Mouse (Mus musculus) layer of hippocampus, postnatal 10 days (tissue): ENCODE measurements around the gene Plekhg1. TPM values are rescaled to one million over a fixed set of nuclear protein-coding genes. Genes with fewer than 3 reads are reported as not detected.

Experiments
- DNase-seq, 2 experiments: peaks; one replicate each; pipeline ENCODE4 v3.0.0; 2021; ENCODE audit warnings: low spot score in 2 of 2
- total RNA-seq, 2 experiments: library from RNA; stranded (reverse); gene quantifications; 2 replicates each; pipeline ENCODE4 v1.2.3; 2021

Plekhg1 gene
- total RNA-seq, 2 experiments from 2014 or later: 28.8 to 29.0 TPM

- peak; percentile 62 to 75 for DNase-seq
Measured at GRCm38 (mm10) chr10:3943492-3944395, 203.6 kb downstream of the Plekhg1 start.

GRCm38 (mm10) chr10:3946871-3947270, 206.7 kb downstream of the Plekhg1 start:
- no peak for DNase-seq

- DNase-seq: no peak
Measured at GRCm38 (mm10) chr10:3947346-3947745, 207.2 kb downstream of the Plekhg1 start.

GRCm38 (mm10) chr10:3949306-3949705, 209.1 kb downstream of the Plekhg1 start:
- DNase-seq: no peak

DNA sequence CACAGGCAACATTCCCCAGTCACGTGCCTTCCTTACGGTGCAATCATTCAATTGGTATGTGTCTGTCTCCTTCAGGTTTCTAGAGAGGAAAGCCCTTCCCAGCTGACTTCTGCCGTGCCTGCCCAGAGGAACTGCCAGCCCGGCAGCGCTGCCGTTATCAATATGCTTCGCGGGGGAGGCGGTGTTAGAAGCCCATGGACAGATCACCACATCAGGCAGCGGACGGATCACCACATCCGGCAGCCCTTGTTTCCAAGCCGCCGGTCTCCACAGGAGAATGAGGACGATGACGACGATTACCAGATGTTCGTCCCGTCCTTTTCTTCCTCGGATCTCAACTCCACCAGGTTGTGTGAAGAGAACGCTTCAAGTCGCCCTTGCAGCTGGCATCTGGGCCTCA, 216.3 kb downstream of the Plekhg1 start:
- DNase-seq: no peak

- no peak for DNase-seq
Measured at GRCm38 (mm10) chr10:3958591-3958990, 218.4 kb downstream of the Plekhg1 start.

DNA sequence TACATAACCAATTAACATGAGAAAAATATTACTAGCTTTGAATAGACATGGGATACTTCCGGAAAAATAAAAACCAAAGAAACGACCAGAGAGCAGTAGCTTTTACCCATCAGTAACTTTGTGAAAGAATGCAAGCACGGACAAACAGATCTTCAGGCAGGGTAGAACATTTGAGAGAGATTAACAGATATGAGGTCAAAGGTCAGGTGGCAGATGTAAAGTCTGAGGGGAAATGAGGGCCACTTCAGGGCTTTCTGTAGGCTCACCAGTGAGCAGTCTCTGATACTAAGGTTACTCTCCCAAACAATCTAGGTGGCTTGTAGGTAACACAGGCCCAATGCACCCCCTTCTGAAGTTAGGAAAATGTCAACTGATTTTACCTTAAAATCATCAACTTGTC, 228.9 kb downstream of the Plekhg1 start:
- no peak for DNase-seq

GRCm38 (mm10) chr10:3972237-3972636, 232.1 kb downstream of the Plekhg1 start:
- DNase-seq: no peak

GRCm38 (mm10) chr10:3972981-3973588, 232.9 kb downstream of the Plekhg1 start, which contains the start of gene Mthfd1l:
Mthfd1l (plus strand) TSS chr10:3973118.
- DNase-seq: peak; percentile 80 to 83

DNA sequence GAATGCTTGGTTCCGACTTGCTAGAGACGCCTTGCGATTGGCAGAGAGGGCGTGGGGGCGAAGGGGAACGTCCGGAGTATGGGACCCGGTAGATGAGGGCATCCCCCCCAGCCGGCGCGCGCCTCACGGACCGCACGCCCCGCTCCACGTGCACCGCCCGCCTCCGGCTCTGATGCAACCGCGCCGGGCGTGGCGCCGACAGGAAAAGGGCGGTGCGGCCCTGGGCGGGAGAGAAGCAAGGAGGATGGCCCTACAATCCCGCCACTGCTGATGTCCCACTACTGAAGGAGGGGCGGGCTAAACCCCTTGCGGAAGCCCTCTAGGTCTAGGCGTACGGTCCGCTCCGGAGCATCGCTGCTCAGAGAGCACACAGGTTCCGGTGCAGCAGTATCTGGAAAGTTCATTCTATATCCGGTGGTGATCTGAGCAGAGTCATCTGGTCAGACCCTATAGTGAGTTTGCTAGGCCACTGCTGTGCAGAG, 233.5 kb downstream of the Plekhg1 start:
- peak; percentile 79 to 87 for DNase-seq

- DNase-seq: no peak
Measured at GRCm38 (mm10) chr10:3974380-3974779, 234.2 kb downstream of the Plekhg1 start.

DNA sequence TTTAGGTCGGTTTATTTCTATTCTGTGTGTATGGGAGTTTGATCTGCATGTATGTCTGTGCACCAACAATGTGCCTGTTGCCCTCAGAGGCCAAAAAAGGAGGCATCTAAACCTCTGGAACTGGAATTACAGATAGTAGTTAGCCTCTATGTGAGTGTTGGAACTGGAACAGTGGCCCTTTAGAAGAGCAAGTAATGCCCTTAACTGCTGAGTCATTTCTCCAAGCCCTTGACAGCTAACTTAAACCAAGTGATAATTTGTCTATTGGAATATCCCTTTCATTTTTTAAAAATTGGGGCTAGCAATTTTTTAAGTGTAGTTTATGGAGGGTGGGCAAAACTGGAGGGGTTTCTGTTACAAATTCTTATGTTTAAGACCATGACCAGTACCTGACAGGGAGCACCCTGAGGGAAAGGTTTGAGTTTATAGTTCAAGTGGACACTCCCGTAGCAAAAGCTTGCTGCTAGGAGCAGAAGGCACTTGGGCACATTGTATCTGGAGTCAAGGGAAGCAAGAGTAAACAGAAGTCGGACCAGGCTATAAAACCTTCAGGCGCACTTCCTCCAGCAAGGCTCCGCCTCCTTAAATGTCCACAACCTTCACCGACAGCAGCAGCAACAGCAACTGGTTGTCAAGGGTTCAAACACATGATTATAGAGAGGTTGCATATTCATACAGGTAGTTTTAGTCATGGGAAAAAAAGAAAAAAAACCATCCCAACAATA, 235.9 kb downstream of the Plekhg1 start:
- no peak for DNase-seq

DNA sequence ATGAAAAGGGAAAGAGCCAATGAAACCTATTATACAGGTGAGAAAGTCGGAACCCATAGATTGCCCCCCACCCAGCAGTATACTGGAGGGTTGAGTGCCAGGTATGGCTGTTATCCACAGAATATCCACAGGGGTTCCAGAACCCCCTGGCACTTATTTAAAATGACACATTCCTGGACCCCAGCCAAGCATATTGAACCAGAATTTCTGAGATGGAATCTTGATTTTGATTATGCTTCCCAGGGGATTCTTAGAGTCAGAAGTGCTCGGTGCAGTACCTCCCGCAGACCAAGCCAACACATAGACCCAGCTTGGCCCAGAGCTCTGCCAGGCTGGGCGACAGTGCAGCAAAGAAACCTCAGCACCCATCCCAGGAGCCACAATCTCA, 236.5 kb downstream of the Plekhg1 start:
- DNase-seq: no peak

DNA sequence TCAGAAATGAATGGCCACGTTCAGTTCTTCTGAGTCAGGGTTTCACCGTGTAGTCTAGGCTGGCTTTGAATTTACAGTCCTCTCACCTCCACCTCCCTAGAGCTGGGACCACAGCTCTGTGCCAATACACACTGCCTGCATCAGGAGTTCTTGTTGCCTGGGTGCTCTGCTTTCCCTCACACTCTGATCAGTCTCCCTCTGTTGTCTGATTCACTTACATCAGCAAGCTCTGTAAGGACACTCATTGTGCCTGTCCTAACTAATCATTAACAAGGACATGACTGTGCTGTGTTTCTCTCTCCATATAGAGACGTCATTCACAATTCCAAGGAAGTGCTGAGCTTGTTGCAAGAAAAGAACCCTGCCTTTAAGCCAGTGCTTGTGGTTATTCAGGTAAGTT, 238.2 kb downstream of the Plekhg1 start:
- no peak for DNase-seq

- DNase-seq: peak; percentile 52 to 64
Measured at GRCm38 (mm10) chr10:3978792-3979488, 238.8 kb downstream of the Plekhg1 start.

- DNase-seq: no peak
Measured at GRCm38 (mm10) chr10:3980231-3980630, 240.1 kb downstream of the Plekhg1 start.

- DNase-seq: no peak
Measured at GRCm38 (mm10) chr10:3990295-3990883, 250.2 kb downstream of the Plekhg1 start.

GRCm38 (mm10) chr10:3993365-3994102, 253.4 kb downstream of the Plekhg1 start:
- DNase-seq: no peak

GRCm38 (mm10) chr10:3995277-3995676, 255.1 kb downstream of the Plekhg1 start:
- no peak for DNase-seq
